Mouse (Mus musculus) heart, embryonic 16.5 days (tissue): ENCODE results near the gene Nup160. TPM values are rescaled to one million over a fixed set of nuclear protein-coding genes. Genes with fewer than 3 reads are reported as not detected.

Experiments
- ATAC-seq: fragments of 200-750 bp; cut with Nextera tagmentation; replicated peaks from 2 replicates; pipeline ENCODE4 v1.8.0; 2017; ENCODE audit warnings: moderate number of reproducible peaks; ENCODE audit not compliant: insufficient read depth, low FRiP score; ENCODE audit errors: extremely low read depth
- H3K27ac ChIP-seq: fragments of 300-500 bp; sonication (generic); 2 replicates; pipeline ENCODE4 v1.5.1; 2014; ENCODE audit warnings: mild to moderate bottlenecking, low read length, control low read depth, moderate library complexity
- H3K27me3 ChIP-seq: fragments of 300-500 bp; sonication (generic); 2 replicates; pipeline ENCODE4 v1.6.1; 2014; ENCODE audit warnings: low read length, mixed read lengths; ENCODE audit not compliant: control insufficient read depth, insufficient read depth
- H3K36me3 ChIP-seq: fragments of 300-500 bp; sonication (generic); 2 replicates; pipeline ENCODE4 v1.6.1; 2014; ENCODE audit not compliant: control insufficient read depth, insufficient read depth
- H3K4me1 ChIP-seq: fragments of 300-500 bp; sonication (generic); 2 replicates; pipeline ENCODE4 v1.6.1; 2014; ENCODE audit warnings: low read length, mixed read lengths; ENCODE audit not compliant: control insufficient read depth, insufficient read depth
- H3K4me2 ChIP-seq: fragments of 300-500 bp; sonication (generic); 2 replicates; pipeline ENCODE4 v1.6.1; 2014; ENCODE audit warnings: low read depth, mild to moderate bottlenecking, control low read depth, low read length
- H3K4me3 ChIP-seq: fragments of 300-500 bp; sonication (generic); 2 replicates; pipeline ENCODE4 v1.5.1; 2014; ENCODE audit warnings: mild to moderate bottlenecking, control low read depth, low read length
- H3K9ac ChIP-seq: fragments of 300-500 bp; sonication (generic); 2 replicates; pipeline ENCODE4 v1.6.1; 2014; ENCODE audit warnings: low read length, control low read depth
- H3K9me3 ChIP-seq: fragments of 300-500 bp; sonication (generic); replicated peaks from 2 replicates; pipeline ENCODE4 v1.6.1; 2016; ENCODE audit warnings: low read length; ENCODE audit not compliant: control insufficient read depth
- WGBS: fragments of 180-500 bp; shearing (Covaris S2); extraction: QIAGEN DNeasy Blood & Tissue Kit; methylation state at CpG from one replicate; pipeline ENCODE4 v1.1.7; 2014; 5-methylcytosine and 5-hydroxymethylcytosine counted together
- polyA plus RNA-seq: library from polyadenylated mRNA; unstranded; fragments of >200 nt; fragmentation: Nextera tagmentation; extraction: Ambion mirVana; gene quantifications from 2 replicates; pipeline ENCODE4 v1.2.1, GENCODE M21; 2015

The Nup160 gene
- polyA plus RNA-seq, 1 experiment from 2014 or later: 26.3 TPM

DNA sequence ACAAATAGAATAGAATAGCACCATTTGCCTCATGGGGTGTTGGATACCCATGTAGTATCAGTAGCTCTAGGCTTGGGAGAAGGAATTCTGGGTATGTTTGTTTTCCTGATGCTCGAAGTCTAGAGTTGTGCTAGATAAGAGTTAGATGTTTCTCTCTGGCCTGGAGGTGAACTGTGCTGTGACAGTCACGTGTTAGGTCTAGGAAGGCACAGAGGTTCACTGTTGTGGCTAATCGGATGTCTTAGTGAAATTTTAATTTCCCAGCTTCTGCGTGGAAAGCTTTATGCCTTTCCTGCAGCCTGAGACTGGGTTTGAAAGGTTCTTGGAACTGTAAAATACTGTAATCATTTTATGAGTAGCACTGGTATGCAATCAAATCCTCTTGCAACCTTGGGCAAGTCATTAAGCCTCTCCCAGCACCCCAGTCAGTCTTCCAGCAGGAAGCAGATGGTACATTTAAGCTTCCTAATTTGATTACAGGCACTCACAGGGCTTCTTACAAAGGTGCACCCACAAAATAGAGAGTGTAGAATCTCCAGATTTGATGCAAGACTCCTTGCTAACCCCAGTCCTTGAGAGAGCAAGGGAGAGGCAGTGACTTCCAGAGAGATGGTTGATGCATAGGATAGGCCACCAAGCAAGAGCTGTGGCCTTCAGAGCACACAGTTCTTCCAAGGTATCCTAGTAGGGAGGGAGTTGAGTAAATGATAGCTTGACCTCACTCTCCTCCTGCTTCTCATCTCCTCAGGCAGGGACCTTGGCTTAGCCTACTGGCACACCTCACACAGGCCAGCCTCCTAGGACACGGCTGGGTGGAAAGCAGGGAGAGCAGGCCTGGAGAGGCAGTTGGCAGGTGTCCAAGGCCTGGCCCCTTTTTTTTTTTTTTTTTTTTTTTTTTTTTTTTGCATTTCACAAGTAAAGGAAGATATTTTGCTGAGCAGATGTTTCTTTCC lies 37.0 kb upstream of the Nup160 start:
- Histone ChIP-seq H3K36me3 (no peaks in the 10 kb centered on the region), H3K27ac (no peak overlapping the region), H3K27me3 (no peaks in the 10 kb centered on the region), H3K9me3 (no peaks in the 10 kb centered on the region), H3K4me1 (no peaks in the 10 kb centered on the region), H3K4me2 (no peak overlapping the region), H3K4me3 (no peak overlapping the region), H3K9ac (no peak overlapping the region)
- whole genome bisulfite sequencing: 37% methylated on average over 5 of the region's 5 CpGs
- ATAC-seq: no peak

DNA sequence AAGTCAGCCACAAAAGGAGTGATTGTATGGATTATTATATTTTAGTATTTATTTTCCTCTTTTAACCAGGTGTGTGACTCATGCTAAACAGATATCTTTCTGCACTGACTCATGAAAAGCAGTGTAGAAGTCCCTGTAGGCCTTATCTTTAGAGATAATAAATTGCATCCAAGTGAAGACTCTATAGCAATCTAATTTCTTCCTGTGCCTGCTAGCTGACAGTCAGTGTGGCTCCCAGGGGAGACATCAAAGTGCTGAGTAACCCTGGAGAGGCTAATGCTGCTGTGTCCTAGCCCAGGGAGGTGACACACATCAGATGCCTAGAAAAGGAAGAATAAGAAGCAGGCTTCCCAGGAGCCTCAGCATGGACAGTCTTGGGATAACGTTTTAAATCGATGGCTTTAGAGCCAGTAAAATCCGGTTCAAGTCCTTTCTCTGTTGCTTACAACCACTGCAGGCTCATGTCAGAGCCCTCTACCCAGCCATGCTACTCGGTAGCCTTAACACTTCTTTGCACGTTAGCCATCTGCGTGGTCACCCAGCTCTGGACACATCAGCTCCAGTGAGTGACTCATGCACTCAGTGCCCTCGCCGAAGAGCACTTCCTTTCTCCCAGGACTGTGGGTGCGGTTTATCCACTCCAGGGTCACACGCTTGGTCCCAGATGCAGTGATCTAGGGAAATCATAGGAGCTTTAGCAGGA lies 35.9 kb upstream of the Nup160 start:
- H3K4me2 ChIP-seq: no peak overlapping the region
- H3K27ac ChIP-seq: no peak overlapping the region
- H3K36me3 ChIP-seq: no peaks in the 10 kb centered on the region
- H3K27me3 ChIP-seq: no peaks in the 10 kb centered on the region
- H3K4me3 ChIP-seq: no peak overlapping the region
- H3K4me1 ChIP-seq: no peaks in the 10 kb centered on the region
- no peak overlapping the region for H3K9ac ChIP-seq
- no peak for ATAC-seq
- H3K9me3 ChIP-seq: no peaks in the 10 kb centered on the region
- WGBS: 61% methylated on average over 10 of the region's 10 CpGs

DNA sequence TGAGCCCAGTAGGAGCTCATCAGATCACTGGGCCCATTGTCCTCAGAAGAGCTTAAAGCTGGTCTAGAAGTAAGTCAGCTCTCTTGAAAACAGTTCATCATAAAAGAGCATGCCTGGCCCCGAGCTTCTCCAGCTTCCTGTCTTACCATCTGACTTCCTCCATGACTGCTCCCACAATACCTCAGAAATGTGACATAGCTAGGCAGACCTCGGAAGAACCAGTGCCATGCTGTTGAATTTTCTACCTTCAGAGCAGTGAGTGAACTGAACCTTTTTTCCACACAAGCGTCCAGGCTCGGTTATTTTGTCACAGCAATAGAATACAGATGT lies 35.3 kb upstream of the Nup160 start:
- H3K4me2 ChIP-seq: no peak overlapping the region
- H3K4me3 ChIP-seq: no peak overlapping the region
- H3K27ac ChIP-seq: no peak overlapping the region
- H3K27me3 ChIP-seq: no peaks in the 10 kb centered on the region
- WGBS: 79% methylated on average over 4 of the region's 4 CpGs
- H3K9me3 ChIP-seq: no peaks in the 10 kb centered on the region
- no peak for ATAC-seq
- no peak overlapping the region for H3K9ac ChIP-seq
- no peaks in the 10 kb centered on the region for H3K36me3 ChIP-seq
- no peaks in the 10 kb centered on the region for H3K4me1 ChIP-seq

DNA sequence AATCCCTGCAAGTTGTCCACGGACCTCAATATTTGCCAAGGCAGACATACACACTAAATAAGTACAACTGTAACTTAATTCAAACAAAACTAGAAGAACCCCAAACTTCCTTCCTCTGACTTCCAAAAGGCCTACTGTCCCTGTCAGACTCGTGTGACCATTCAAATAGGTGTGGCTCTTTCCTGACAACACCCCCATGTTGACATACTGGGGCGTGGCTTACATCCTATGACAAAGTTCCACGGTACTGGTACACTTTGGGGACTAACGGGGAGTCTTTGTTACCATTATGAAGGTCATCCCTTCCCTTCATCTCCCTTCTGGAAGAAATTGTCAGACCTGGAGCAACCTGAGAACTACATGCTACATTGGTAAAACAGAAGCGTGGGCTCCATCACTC lies 29.9 kb upstream of the Nup160 start:
- H3K27ac ChIP-seq: no peak overlapping the region
- H3K4me1 ChIP-seq: no peaks in the 10 kb centered on the region
- H3K4me2 ChIP-seq: no peak overlapping the region
- H3K9me3 ChIP-seq: no peaks in the 10 kb centered on the region
- WGBS: 67% methylated on average over 6 of the region's 6 CpGs
- no peak overlapping the region for H3K4me3 ChIP-seq
- no peak overlapping the region for H3K9ac ChIP-seq
- no peak for ATAC-seq
- no peaks in the 10 kb centered on the region for H3K36me3 ChIP-seq
- H3K27me3 ChIP-seq: no peaks in the 10 kb centered on the region

DNA sequence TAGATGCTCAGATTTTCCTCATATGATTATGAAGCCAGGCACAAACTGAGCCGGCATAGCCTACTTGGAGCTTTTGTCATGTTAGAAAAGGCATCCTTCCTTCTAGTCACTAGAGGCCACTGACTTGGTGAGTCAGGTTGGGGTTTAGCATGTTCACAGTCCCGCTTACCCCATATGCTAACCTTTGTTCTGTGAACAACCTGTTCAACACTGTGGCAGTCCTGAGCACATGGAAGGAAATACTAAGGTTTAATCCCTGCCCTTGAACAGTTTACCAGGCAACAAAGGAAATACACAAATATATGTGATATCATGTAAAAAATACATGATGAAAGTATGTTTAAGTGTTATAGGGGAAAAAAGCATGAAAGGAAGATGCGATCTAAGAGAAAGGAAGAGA lies 27.6 kb upstream of the Nup160 start:
- no peak for ATAC-seq
- Histone ChIP-seq H3K36me3 (no peaks in the 10 kb centered on the region), H3K4me3 (no peak overlapping the region), H3K9ac (no peak overlapping the region), H3K4me2 (no peak overlapping the region), H3K27me3 (no peaks in the 10 kb centered on the region), H3K4me1 (no peaks in the 10 kb centered on the region), H3K9me3 (no peaks in the 10 kb centered on the region), H3K27ac (no peak overlapping the region)
- 84% methylated on average over 3 of the region's 3 CpGs for WGBS

DNA sequence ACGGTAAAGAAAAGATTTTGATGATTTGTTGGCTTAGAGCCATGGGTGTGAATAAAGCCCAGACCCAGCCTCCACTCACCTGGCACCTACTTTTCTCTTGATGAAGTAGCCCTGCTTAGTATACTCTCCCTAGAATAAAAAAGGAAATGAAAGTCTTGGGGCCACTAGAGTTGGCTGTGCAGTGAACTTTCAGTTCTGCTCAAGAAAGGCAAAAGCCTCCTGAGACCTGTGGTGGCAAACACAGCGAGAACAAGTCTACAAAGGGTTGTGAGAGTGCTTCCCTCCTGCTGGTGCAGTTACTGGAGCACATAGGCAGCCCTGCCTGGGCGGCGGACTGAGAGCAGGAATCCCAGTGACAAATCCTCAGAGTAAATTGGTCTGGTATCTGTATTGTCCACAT lies 27.1 kb upstream of the Nup160 start:
- Histone ChIP-seq H3K4me2 (no peak overlapping the region), H3K27me3 (no peaks in the 10 kb centered on the region), H3K36me3 (no peaks in the 10 kb centered on the region), H3K27ac (no peak overlapping the region), H3K9me3 (no peaks in the 10 kb centered on the region), H3K4me3 (no peak overlapping the region), H3K4me1 (no peaks in the 10 kb centered on the region), H3K9ac (no peak overlapping the region)
- 57% methylated on average over 4 of the region's 4 CpGs for WGBS
- no peak for ATAC-seq

DNA sequence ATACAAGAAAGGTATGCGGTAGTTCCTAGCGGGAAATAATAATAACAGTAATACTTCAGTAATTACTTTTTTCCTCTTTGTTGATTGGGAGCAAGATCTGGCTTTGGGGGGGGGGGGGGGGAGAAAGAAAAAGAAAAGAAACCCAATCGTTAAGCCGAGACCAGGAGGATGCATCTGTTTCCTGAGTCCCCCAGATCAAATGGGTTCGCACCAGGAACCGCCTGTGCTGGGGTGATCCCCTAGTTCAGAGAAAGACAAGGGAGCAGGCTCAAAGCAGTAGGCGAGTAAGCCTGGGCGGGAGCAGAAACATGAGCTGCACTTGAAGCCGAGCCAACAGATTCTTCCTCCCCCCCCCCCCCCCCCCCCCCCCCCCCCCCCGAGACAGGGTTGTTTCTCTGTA lies 24.9 kb upstream of the Nup160 start:
- Histone ChIP-seq H3K9ac (no peak overlapping the region), H3K4me1 (no peaks in the 10 kb centered on the region), H3K27me3 (no peaks in the 10 kb centered on the region), H3K4me3 (no peak overlapping the region), H3K4me2 (no peak overlapping the region), H3K9me3 (no peaks in the 10 kb centered on the region), H3K36me3 (no peaks in the 10 kb centered on the region), H3K27ac (no peak overlapping the region)
- peak; percentile 76; the same call in 1 of the 2 replicates for ATAC-seq
- 62% methylated on average over 9 of the region's 10 CpGs for WGBS

DNA sequence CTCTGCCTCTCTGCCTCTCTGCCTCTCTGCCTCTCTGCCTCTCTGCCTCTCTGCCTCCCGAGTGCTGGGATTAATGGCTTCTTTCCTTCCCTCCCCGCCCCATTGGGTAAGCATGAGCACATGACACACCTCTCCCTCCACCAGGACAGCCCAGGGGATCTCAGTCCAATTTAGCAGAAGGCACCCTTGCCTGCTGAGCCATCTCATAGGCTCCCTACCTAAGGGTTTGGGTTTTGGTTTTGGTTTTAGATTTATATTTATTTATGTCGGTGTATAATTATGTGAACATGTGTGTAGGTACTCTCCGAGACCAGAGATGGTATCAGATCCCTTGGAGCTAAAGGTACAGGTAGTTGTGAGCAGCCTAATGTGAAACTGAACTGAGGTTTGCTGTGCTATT lies 24.0 kb upstream of the Nup160 start:
- H3K9ac ChIP-seq: no peak overlapping the region
- no peak overlapping the region for H3K4me3 ChIP-seq
- WGBS: 63% methylated on average over 4 of the region's 4 CpGs
- ATAC-seq: no peak
- no peak overlapping the region for H3K4me2 ChIP-seq
- H3K36me3 ChIP-seq: no peaks in the 10 kb centered on the region
- no peaks in the 10 kb centered on the region for H3K9me3 ChIP-seq
- H3K27me3 ChIP-seq: no peaks in the 10 kb centered on the region
- no peaks in the 10 kb centered on the region for H3K4me1 ChIP-seq
- H3K27ac ChIP-seq: no peak overlapping the region

DNA sequence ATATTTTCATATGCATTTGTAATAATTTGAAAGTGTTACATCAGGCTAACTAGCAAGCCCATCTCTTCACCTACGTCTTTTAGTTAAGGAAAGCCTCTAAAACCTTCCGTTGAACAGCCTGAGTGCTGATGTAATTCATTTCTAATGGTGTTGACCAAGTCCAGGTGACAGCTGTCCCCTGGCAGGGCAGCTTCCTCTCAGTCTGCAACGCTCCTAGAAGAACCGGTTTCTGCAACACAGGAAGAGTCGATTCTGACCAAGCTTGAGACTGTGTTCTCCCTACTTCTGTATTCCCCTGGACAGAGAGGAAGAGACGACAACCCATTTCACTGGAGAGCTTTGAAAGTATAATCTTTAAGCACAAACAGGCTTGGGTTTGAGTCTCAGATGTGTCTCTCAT lies 21.6 kb upstream of the Nup160 start:
- no peak for ATAC-seq
- H3K27ac ChIP-seq: no peak overlapping the region
- H3K36me3 ChIP-seq: no peaks in the 10 kb centered on the region
- H3K9ac ChIP-seq: no peak overlapping the region
- no peaks in the 10 kb centered on the region for H3K27me3 ChIP-seq
- no peaks in the 10 kb centered on the region for H3K9me3 ChIP-seq
- 63% methylated on average over 6 of the region's 6 CpGs for WGBS
- H3K4me1 ChIP-seq: no peaks in the 10 kb centered on the region
- H3K4me2 ChIP-seq: no peak overlapping the region
- no peak overlapping the region for H3K4me3 ChIP-seq
